Mouse (Mus musculus) intestine, embryonic 15.5 days (tissue): Measurements from ENCODE around the gene Tmem239. TPM values are rescaled to one million over a fixed set of nuclear protein-coding genes. Genes with fewer than 3 reads are reported as not detected.

Experiments used
- ATAC-seq: fragments of 200-750 bp; cut with Nextera tagmentation; 2 replicates; pipeline ENCODE4 v1.8.0; 2017; ENCODE audit warnings: moderate TSS enrichment, moderate library complexity
- H3K27ac ChIP-seq: fragments of 300-500 bp; sonication (generic); 2 replicates; pipeline ENCODE4 v1.5.1; 2015; ENCODE audit warnings: mild to moderate bottlenecking, inconsistent platforms
- H3K27me3 ChIP-seq: fragments of 300-500 bp; sonication (generic); replicated peaks from 2 replicates; pipeline ENCODE4 v1.6.1; 2015; ENCODE audit warnings: inconsistent platforms
- H3K36me3 ChIP-seq: fragments of 300-500 bp; sonication (generic); 2 replicates; pipeline ENCODE4 v1.6.1; 2015; ENCODE audit warnings: inconsistent platforms
- H3K4me1 ChIP-seq: fragments of 300-500 bp; sonication (generic); replicated peaks from 2 replicates; pipeline ENCODE4 v1.6.1; 2015; ENCODE audit warnings: inconsistent platforms
- H3K4me2 ChIP-seq: fragments of 300-500 bp; sonication (generic); replicated peaks from 2 replicates; pipeline ENCODE4 v1.6.1; 2015; ENCODE audit warnings: mild to moderate bottlenecking, inconsistent platforms
- H3K4me3 ChIP-seq: fragments of 300-500 bp; sonication (generic); replicated peaks from 2 replicates; pipeline ENCODE4 v1.5.1; 2015; ENCODE audit warnings: inconsistent platforms
- H3K9ac ChIP-seq: fragments of 300-500 bp; sonication (generic); 2 replicates; pipeline ENCODE4 v1.6.1; 2015; ENCODE audit warnings: inconsistent platforms
- H3K9me3 ChIP-seq: fragments of 300-500 bp; sonication (generic); 2 replicates; pipeline ENCODE4 v1.6.1; 2016; ENCODE audit warnings: inconsistent platforms
- WGBS: fragments of 180-500 bp; shearing (Covaris S2); methylation state at CpG from one replicate; pipeline ENCODE4 v1.1.7; 2015; 5-methylcytosine and 5-hydroxymethylcytosine counted together
- polyA plus RNA-seq: library from polyadenylated mRNA; unstranded; fragments of >200 nt; fragmentation: Nextera tagmentation; extraction: Ambion mirVana; gene quantifications from 2 replicates; pipeline ENCODE4 v1.2.1, GENCODE M21; 2015

Tmem239 gene
- polyA plus RNA-seq, 1 experiment from 2014 or later = not detected

- Histone ChIP-seq H3K27me3 (no peaks in the 10 kb centered on the region), H3K4me2 (no peak overlapping the region), H3K36me3 (no peaks in the 10 kb centered on the region), H3K4me1 (no peaks in the 10 kb centered on the region), H3K9ac (no peak overlapping the region), H3K27ac (no peak overlapping the region), H3K9me3 (no peaks in the 10 kb centered on the region), H3K4me3 (no peak overlapping the region)
- 71% methylated on average over 11 of the region's 11 CpGs for WGBS
- ATAC-seq = no peak
These were observed 15.2 kb upstream of the Tmem239 start for GRCm38 (mm10) chr2:130390993-130391625.

DNA sequence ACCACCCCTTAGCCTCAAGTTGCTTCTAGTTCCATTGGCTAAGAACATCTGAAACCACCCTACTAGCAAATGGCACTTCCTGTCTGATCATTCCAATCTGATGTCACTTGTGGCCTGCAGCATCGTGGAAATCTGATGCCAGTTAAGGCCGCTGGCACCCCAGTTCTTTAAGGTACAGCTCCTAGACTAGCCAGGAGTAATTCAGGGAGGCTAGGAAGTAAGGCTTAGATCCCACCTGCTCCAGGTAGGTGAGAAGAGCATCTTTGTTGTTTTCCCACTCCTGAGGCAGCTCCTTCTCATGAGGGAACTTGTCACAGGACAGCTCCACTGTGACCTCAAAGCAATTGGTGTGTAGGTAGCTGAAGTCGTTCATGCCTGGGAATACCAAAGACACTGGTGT lies 13.4 kb upstream of the Tmem239 start:
- Histone ChIP-seq H3K4me3 (no peak overlapping the region), H3K4me2 (no peak overlapping the region), H3K9ac (no peak overlapping the region), H3K27me3 (no peaks in the 10 kb centered on the region), H3K9me3 (no peaks in the 10 kb centered on the region), H3K4me1 (peaks cover 11% of the 10 kb centered on the region; the same call in 1 of the 2 replicates), H3K27ac (no peak overlapping the region), H3K36me3 (no peaks in the 10 kb centered on the region)
- WGBS = 83% methylated on average over 3 of the region's 3 CpGs
- ATAC-seq = no peak

- H3K27me3 ChIP-seq = 0 out of 2 replicates have a peak, but pooled peaks cover 6% of the 10 kb centered on the region
- no peaks in the 10 kb centered on the region for H3K9me3 ChIP-seq
- H3K4me2 ChIP-seq = no peak overlapping the region
- no peaks in the 10 kb centered on the region for H3K36me3 ChIP-seq
- no peak overlapping the region for H3K27ac ChIP-seq
- no peak for ATAC-seq
- H3K9ac ChIP-seq = no peak overlapping the region
- WGBS = 88% methylated on average over 11 of the region's 11 CpGs
- peaks cover 13% of the 10 kb centered on the region; the same call in 1 of the 2 replicates for H3K4me1 ChIP-seq
- no peak overlapping the region for H3K4me3 ChIP-seq
These were observed 10.6 kb upstream of the Tmem239 start for GRCm38 (mm10) chr2:130395696-130396095.

GRCm38 (mm10) chr2:130397186-130397985 lies 8.9 kb upstream of the Tmem239 start, which contains the start of gene Cpxm1:
Gene Cpxm1 (minus strand): TSS chr2:130397574.
- Histone ChIP-seq H3K27ac (peak within 1 kb of the TSS; percentile 54; the same call in 1 of the 2 replicates), H3K36me3 (no peaks in the 10 kb centered on the region), H3K9me3 (no peaks in the 10 kb centered on the region), H3K4me3 (peak within 1 kb of the TSS; percentile 61), H3K4me2 (peak within 1 kb of the TSS; percentile 96), H3K27me3 (0 out of 2 replicates have a peak, but pooled peaks cover 6% of the 10 kb centered on the region), H3K9ac (peak within 1 kb of the TSS; percentile 68), H3K4me1 (peaks cover 17% of the 10 kb centered on the region; the same call in 1 of the 2 replicates)
- peak; percentile 94 for ATAC-seq
- under 1% methylated on average over 41 of the region's 53 CpGs for WGBS

- no peak overlapping the region for H3K27ac ChIP-seq
- peak overlapping the region; percentile 96 for H3K4me2 ChIP-seq
- peaks cover 17% of the 10 kb centered on the region; the same call in 1 of the 2 replicates for H3K4me1 ChIP-seq
- no peaks in the 10 kb centered on the region for H3K9me3 ChIP-seq
- no peaks in the 10 kb centered on the region for H3K36me3 ChIP-seq
- 0 out of 2 replicates have a peak, but pooled peaks cover 6% of the 10 kb centered on the region for H3K27me3 ChIP-seq
- no peak overlapping the region for H3K9ac ChIP-seq
- ATAC-seq = no peak
- peak overlapping the region; percentile 61 for H3K4me3 ChIP-seq
- WGBS = 16% methylated on average over 14 of the region's 14 CpGs
These were observed 8.2 kb upstream of the Tmem239 start for GRCm38 (mm10) chr2:130398091-130398490.

GRCm38 (mm10) chr2:130400046-130400445 lies 6.2 kb upstream of the Tmem239 start:
- Histone ChIP-seq H3K27ac (no peak overlapping the region), H3K4me2 (no peak overlapping the region), H3K36me3 (no peaks in the 10 kb centered on the region), H3K9me3 (no peaks in the 10 kb centered on the region), H3K9ac (no peak overlapping the region), H3K27me3 (0 out of 2 replicates have a peak, but pooled peaks cover 6% of the 10 kb centered on the region), H3K4me3 (no peak overlapping the region), H3K4me1 (peaks cover 17% of the 10 kb centered on the region; the same call in 1 of the 2 replicates)
- ATAC-seq = no peak
- WGBS = 94% methylated on average over 1 of the region's 1 CpGs

DNA sequence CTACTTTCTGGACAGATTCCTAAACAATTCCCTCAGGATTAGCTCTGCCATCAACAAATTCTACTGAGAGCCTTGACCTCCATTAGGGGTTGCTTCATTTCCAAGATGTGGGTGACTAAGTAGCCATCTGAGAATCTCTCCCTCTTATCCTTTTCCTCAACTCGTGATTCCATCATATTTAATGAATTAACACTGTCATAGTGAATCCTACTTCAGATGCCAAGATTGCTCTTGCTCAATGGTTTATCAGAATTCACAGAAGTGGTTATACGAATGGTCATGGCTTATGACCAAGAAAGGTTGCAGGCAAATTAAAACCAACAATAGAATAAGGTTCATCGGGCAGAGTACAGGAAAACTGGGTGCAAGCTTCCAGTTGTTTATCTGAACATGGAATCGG lies 4.4 kb upstream of the Tmem239 start:
- H3K4me1 ChIP-seq = peaks cover 14% of the 10 kb centered on the region; the same call in 1 of the 2 replicates
- H3K27me3 ChIP-seq = 0 out of 2 replicates have a peak, but pooled peaks cover 6% of the 10 kb centered on the region
- H3K9me3 ChIP-seq = no peaks in the 10 kb centered on the region
- no peak overlapping the region for H3K9ac ChIP-seq
- no peak overlapping the region for H3K4me2 ChIP-seq
- no peaks in the 10 kb centered on the region for H3K36me3 ChIP-seq
- no peak overlapping the region for H3K27ac ChIP-seq
- 77% methylated on average over 4 of the region's 4 CpGs for WGBS
- H3K4me3 ChIP-seq = no peak overlapping the region
- no peak for ATAC-seq

DNA sequence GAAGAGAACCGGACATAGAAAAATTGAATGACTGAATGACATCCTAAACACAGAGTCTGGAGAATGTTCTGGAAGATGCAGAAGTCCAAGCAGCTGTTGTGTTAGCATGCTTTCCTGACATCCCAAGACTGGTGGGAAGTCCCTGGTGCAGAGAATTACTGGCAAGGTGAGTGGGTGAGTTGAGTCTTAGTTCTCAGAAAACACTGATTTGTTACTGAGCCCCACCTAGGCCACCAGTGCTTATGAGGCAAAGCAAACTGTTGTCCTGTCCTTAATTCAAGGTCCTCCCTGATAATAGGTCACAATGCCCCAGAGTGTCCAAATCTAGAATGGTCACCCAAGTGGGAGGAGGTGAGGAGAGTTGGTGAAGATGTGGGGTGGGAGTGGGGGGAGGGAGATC lies 1.3 kb upstream of the Tmem239 start, which contains the start of the genes Gm28372 and 1700020A23Rik:
Gm28372 (plus strand) TSS at position 301 of the 400 bp plus-strand sequence.
1700020A23Rik (plus strand) TSS at position 321 of the 400 bp plus-strand sequence.
- H3K4me1 ChIP-seq = peaks cover 4% of the 10 kb centered on the region; the same call in 1 of the 2 replicates
- no peak for ATAC-seq
- 83% methylated on average over 1 of the region's 1 CpGs for WGBS
- H3K4me3 ChIP-seq = no peak within 1 kb of the TSS
- no peak within 1 kb of the TSS for H3K27ac ChIP-seq
- H3K36me3 ChIP-seq = no peaks in the 10 kb centered on the region
- no peaks in the 10 kb centered on the region for H3K27me3 ChIP-seq
- H3K9ac ChIP-seq = no peak within 1 kb of the TSS
- H3K4me2 ChIP-seq = no peak within 1 kb of the TSS
- H3K9me3 ChIP-seq = no peaks in the 10 kb centered on the region

DNA sequence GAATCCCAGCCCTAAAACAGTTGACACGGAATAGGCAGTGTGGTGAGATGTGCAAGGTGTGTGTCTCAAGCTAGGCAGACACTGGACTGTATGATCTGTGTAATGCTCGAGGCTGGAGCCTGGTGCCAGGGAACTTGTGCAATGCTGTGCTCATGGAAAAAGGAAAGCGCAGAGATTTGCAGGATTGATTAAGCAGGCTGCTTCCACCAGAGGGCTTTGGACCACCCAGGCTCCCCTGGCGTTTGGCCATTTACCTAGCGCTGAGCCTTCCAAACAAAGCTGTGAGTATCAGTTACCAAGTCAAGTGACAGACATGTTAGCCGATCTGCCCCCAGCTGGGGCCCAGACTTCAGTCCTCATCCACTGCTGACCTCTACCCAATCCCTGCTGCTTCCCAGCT lies 1.9 kb downstream of the Tmem239 start:
- no peaks in the 10 kb centered on the region for H3K36me3 ChIP-seq
- no peaks in the 10 kb centered on the region for H3K9me3 ChIP-seq
- no peaks in the 10 kb centered on the region for H3K4me1 ChIP-seq
- no peak overlapping the region for H3K27ac ChIP-seq
- 21% methylated on average over 6 of the region's 6 CpGs for WGBS
- H3K4me3 ChIP-seq = no peak overlapping the region
- ATAC-seq = 0 out of 2 replicates have a peak, but pooled peaks have one; percentile 25
- H3K4me2 ChIP-seq = no peak overlapping the region
- no peak overlapping the region for H3K9ac ChIP-seq
- no peaks in the 10 kb centered on the region for H3K27me3 ChIP-seq

DNA sequence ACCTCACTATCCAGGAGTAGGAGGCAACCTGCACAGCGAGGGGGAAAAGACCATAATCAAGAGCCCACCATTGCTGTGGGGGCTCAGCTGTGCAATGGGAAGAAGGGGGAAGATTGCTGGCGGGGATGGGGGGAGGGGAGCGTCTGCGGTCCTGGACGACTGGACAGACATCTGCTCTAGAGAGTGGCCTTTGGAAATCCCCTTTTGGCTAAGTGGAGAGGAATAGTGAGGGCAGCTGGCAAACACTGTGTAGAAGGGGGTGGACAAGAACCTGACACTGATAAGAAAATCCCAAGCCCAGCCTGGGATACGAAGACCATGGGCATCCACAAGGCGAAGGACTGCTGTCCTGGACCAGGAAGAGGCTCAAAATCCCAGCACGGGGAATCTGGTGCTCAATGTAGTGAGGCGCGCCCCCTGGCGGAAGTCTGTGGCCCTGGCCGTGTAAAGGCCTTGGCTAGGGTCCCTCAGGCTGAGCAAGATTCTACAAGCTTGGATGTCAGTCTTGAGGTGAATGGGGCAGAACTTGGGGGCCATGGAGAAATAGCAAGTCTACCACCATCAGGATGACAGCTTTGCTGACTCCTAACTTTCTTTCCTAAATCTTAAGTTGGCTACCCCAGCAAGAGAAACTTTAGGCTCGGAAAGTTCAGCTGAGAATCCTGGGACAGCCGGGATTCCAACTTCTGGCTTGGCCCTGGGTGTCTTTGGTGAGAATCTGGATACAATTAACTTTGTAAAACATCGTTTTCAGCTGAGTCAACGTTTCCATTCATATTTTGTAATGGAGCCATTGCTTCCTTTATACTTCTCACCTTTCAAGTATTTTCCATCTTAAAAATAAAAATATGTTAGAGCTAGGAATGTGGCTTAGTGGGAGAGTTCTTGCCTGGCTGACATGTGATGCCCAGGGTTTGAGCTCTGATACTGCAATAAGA lies 5.5 kb downstream of the Tmem239 start:
- Histone ChIP-seq H3K27me3 (no peaks in the 10 kb centered on the region), H3K36me3 (no peaks in the 10 kb centered on the region), H3K4me1 (no peaks in the 10 kb centered on the region), H3K9ac (no peak overlapping the region), H3K4me2 (0 out of 2 replicates have a peak overlapping the region, but pooled peaks have one; percentile 10), H3K27ac (no peak overlapping the region), H3K9me3 (no peaks in the 10 kb centered on the region), H3K4me3 (no peak overlapping the region)
- WGBS = 35% methylated on average over 16 of the region's 16 CpGs
- ATAC-seq = peak; percentile 75

GRCm38 (mm10) chr2:130412775-130413174 lies 6.5 kb downstream of the Tmem239 start:
- WGBS = 75% methylated on average over 3 of the region's 3 CpGs

More at GRCm38 (mm10) chr2:130412775-130413174, 6.5 kb downstream of the Tmem239 start:
- Histone ChIP-seq H3K27ac (no peak overlapping the region), H3K36me3 (no peaks in the 10 kb centered on the region), H3K9me3 (no peaks in the 10 kb centered on the region), H3K27me3 (no peaks in the 10 kb centered on the region), H3K9ac (no peak overlapping the region), H3K4me3 (no peak overlapping the region), H3K4me2 (no peak overlapping the region), H3K4me1 (no peaks in the 10 kb centered on the region)
- ATAC-seq = no peak
